Mouse (Mus musculus) adrenal gland, adult 18-20 months (tissue): ENCODE measurements around the gene F2rl2. TPM values are rescaled to one million over a fixed set of nuclear protein-coding genes. Genes with fewer than 3 reads are reported as not detected.

ENCODE experiments used
- total RNA-seq, 2 experiments: library from RNA; stranded (reverse); gene quantifications; 1 replicate in 1 of 2; 2 replicates in 1 of 2; pipeline ENCODE4 v1.2.3; 2021

The F2rl2 gene
- total RNA-seq, 2 experiments from 2014 or later, result 0.17 to 0.19 TPM

Other genes starting within 250 kb of the F2rl2 start
- gene S100z, start 218.1 kb upstream of the F2rl2 start, total RNA-seq, result not detected
- under 1 TPM; 0.10 to 0.45 TPM for gene F2rl1, start 171.6 kb upstream of the F2rl2 start, total RNA-seq
- gene F2r, start 78.4 kb upstream of the F2rl2 start, total RNA-seq, result 100 to 1,000 TPM in 1 of 2 experiments, 10 to 100 TPM in 1; 91.0 to 163 TPM
- gene Iqgap2, start 195.1 kb downstream of the F2rl2 start, total RNA-seq, result 100 to 1,000 TPM; 123 to 137 TPM